Mouse (Mus musculus): Measurements from ENCODE around the gene Rnf224.

- TF ChIP-seq TAL1 (IDR thresholded peaks at IDR 0.05; ENCODE audit: low read length) = no peak
- no peak for TF ChIP-seq GATA1 (IDR thresholded peaks at IDR 0.05; ENCODE audit: low read length)
These were observed 9.8 kb upstream of the Rnf224 start, which contains the start of gene AL732309.1 for GRCm38 (mm10) chr2:25246183-25247072.

All from erythroblast, embryonic 14.5 days (primary cell).